Mouse (Mus musculus): ENCODE measurements around the gene Gm26897. TPM values are rescaled to one million over a fixed set of nuclear protein-coding genes. Genes with fewer than 3 reads are reported as not detected.

Gm26897 gene
- not detected for total RNA-seq (2021)
- long read RNA-seq, experiment 1: 0 reads
- long read RNA-seq, experiment 2: 0 reads

GRCm38 (mm10) chr5:111733851-111734250 is at the start of gene Gm26897:
Gm26897 (plus strand) TSS chr5:111733924.
- no peak for DNase-seq

- DNase-seq: no peak
Measured at GRCm38 (mm10) chr5:111687370-111687769, 46.4 kb upstream of the Gm26897 start.

DNA sequence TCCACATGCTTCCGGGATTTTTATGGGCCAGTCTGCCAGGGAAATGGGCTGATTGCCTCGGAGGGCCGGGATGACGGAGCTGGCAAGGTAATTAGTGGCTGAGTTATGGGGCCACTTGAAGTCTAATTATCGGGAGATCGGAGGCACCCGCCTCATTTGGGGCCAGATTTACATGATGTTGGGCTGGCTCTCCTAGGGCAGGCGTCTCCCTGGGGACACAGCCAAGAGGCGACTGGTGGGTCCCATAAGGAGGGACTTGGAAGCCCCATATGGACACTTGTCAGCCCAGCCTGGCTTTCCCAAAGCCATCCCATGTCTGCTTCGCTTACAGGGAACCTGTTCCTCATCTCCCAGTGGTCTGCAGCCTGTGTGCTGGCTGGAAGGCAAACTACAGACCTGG is 45.1 kb upstream of the Gm26897 start:
- no peak for DNase-seq

GRCm38 (mm10) chr5:111697996-111698395 is 35.7 kb upstream of the Gm26897 start:
- DNase-seq: no peak

GRCm38 (mm10) chr5:111699711-111700303 is 33.9 kb upstream of the Gm26897 start:
- no peak for DNase-seq

- no peak for DNase-seq
Measured at GRCm38 (mm10) chr5:111701634-111702329, 31.9 kb upstream of the Gm26897 start.

- DNase-seq: no peak
Measured at GRCm38 (mm10) chr5:111703586-111703985, 30.1 kb upstream of the Gm26897 start.

GRCm38 (mm10) chr5:111704326-111704725 is 29.4 kb upstream of the Gm26897 start:
- no peak for DNase-seq

GRCm38 (mm10) chr5:111709195-111709901 is 24.4 kb upstream of the Gm26897 start:
- DNase-seq: no peak

DNA sequence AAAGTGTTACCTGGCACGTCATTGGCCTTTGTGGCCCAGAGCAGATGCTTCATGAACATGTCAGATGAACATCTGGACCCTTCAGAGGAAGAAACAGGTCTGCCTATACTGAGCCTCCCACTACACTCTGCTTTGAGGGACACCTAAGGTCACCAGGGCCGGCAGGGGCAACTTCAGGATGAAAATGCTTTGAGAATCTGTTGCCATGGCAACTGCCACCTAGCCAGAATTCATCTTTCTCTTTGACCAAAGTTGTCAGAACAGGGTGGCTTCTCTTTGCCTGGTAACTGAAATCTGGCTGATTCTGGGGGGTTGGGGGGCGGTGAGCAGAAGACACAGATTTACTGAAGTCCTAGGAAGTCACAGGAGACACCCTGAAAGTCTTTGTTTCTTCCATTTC is 14.7 kb upstream of the Gm26897 start:
- DNase-seq: no peak

DNA sequence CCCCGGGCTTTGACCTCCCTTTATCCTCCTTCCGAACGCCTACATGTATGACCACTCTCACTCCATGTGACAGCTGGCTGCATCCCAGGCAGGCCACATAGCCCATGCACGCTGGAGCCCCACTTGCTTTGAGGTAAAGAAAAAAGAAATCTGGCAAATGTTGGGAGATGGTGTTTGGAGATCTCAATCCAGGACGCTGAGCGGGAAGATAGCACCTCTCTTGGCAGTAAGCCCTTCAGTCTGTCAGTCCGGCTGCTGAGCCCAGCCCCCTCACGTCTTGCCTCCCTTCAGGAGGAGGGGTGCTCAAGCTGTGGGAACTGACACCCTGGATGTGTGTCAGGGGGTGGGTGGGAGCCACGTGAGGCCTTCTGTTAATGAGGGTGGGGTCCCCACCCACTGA is 13.0 kb upstream of the Gm26897 start:
- no peak for DNase-seq

GRCm38 (mm10) chr5:111724713-111725112 is 9.0 kb upstream of the Gm26897 start:
- no peak for DNase-seq

- DNase-seq: no peak
Measured at GRCm38 (mm10) chr5:111725195-111725920, 8.4 kb upstream of the Gm26897 start.

GRCm38 (mm10) chr5:111728411-111728810 is 5.3 kb upstream of the Gm26897 start:
- no peak for DNase-seq

GRCm38 (mm10) chr5:111730560-111731167 is 3.1 kb upstream of the Gm26897 start:
- DNase-seq: no peak

- no peak for DNase-seq
Measured at GRCm38 (mm10) chr5:111732194-111732593, 1.5 kb upstream of the Gm26897 start.

DNA sequence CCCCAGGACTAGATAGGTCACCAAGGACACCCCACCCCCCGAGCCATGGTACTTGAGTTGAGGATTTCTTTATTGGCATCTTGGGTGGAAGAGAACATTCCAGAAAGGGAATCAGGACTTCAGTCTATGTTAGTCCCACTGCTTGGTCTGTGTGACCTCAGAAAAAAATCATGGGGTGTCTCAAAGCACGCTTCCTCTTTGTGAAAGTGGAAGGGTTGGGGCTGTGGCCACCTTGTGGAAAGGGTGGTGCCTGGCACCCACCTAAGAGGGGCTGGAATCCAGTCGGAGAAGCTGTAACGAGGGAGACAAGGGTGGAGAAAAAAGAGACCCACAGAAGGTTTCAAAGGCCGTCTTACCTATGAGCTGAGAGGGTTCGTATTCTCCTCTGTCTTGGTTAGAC is 5.8 kb downstream of the Gm26897 start:
- DNase-seq: no peak

DNA sequence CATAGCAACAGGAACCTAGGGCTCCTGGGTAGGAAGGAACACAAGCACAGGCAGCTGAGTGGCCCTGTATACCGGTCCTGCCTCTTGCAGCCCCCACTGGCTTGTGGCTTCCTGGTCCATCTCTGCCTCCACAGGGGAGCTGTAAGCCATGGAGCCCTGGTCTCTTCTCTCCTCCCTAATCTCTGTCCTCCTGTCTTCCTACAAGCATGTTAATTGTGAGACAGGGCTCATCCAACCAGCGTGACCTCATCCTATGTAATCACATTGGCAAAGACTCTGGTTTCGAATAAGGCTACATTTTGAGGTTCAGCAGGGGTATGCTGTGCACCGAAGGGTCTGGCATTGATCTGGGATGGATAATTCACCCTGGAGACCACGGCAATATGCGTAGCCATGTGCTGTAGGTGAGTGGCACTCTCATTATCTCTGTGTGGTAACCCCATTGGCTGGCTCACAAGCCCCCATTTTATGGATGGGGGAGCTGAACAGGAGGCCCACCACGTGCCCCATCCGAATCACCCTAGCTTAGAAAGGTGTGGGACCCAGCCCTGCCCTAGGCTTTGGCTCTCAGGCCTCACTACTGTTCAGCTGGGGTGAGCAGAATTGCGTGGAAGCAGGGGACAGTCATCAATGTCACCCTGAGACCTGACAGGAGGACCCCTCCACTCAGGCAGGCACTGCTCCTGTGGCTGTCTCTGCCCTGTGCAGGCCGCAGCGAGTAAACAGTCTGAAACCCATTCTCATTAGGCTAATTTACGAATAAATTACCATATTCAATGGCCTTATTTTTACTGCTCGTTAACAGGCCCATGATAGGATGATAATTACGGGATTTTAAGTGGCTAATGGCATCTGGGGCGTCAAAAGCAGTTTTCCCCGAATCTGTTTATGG is 6.9 kb downstream of the Gm26897 start:
- no peak for DNase-seq

DNA sequence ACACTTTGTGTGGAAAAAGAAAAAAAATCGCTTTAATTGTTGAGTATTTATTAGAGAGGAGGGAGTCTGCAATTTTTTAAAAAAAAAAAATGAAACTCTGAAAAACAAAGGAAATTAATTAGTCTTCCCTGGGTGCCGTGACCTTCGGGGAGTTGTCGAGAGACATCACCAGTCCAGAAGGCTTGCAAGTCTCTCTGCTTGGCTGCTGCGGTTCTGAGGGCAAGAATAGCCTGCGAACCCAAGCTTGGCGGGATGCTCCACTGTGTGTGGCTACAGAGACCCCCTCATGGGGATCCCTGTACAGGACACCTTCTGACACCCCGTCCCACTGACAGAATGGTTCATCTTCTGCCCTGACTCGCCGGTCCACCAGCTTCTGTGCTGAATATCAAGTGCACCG is 7.6 kb downstream of the Gm26897 start:
- no peak for DNase-seq

DNA sequence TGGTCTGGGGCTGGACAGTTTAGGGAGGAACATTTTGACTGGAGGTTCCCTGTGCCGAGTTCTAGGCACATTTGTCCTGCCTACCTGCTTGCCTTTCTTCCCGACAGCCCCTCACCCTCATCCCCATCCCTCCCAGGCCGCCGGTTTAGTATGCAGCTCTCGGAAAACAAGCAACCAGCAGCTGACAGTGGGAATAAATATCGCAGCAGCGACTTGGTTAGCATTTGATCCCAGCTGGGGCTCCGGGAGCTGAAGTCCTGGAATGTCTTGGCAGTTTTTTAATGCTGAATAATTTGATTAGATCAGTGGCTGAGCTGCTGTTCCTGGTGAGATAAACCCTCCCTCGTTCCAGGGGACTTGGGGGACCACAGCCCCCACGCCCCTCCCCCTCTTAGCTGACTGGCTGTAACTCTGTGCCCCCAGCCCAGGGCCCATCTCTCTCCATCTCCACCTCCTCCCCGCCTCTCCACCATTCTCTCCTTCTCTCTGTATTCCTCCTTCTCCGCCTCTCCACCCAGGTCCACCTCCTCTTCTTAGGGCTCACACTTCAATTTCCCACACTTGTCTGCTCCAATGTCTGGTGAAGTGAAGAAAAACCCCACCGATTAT is 8.7 kb downstream of the Gm26897 start:
- no peak for DNase-seq

- no peak for DNase-seq
Measured at GRCm38 (mm10) chr5:111749599-111749998, 15.9 kb downstream of the Gm26897 start.

Measured in gastrocnemius, postnatal 25 days (tissue).